Mouse (Mus musculus): ENCODE data around the gene Cldn4. TPM values are rescaled to one million over a fixed set of nuclear protein-coding genes. Genes with fewer than 3 reads are reported as not detected.

The Cldn4 gene
- 7.7 and 10.1 TPM in 2 replicates for polyA plus RNA-seq (2016; fragmentation: Nextera tagmentation; extraction: Ambion mirVana)

DNA sequence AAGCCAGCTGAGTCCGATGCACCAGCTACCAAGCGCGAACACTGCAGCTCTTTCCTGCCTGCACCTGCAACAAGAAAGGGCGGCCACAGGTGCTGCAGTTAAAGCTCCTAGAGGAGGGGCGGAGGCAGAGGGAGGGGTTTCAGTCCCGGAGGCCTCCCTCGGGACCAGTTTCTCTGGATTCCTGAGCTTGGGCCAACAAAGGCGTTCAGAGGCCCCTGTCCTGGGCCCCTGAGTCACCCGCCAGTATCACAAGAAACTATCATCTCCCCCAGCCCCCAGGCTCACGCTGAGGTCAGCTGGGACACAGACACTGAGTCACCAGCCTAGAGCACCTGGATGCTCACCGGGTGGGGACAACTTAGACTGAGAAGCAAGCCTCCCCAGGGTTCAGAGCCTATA is at the start of gene Cldn4:
Cldn4 (minus strand) TSS at position 78 of the 399 bp plus-strand sequence.
- Histone ChIP-seq H3K4me1 (replicated peaks) (peaks cover 31% of the 10 kb centered on the region), H3K4me2 (peak within 1 kb of the TSS; percentile 42), H3K36me3 (no peaks in the 10 kb centered on the region), H3K27me3 (peaks cover 60% of the 10 kb centered on the region), H3K9ac (replicated peaks) (peak within 1 kb of the TSS; percentile 31; the same call in 1 of the 2 replicates), H3K9me3 (no peaks in the 10 kb centered on the region), H3K4me3 (replicated peaks) (peak within 1 kb of the TSS; percentile 28), H3K27ac (no peak within 1 kb of the TSS)
- 8% methylated on average over 11 of the region's 11 CpGs for WGBS
- ATAC-seq (ENCODE audit: insufficient number of reproducible peaks, insufficient read depth, low FRiP score, low TSS enrichment, low read depth) = no peak

DNA sequence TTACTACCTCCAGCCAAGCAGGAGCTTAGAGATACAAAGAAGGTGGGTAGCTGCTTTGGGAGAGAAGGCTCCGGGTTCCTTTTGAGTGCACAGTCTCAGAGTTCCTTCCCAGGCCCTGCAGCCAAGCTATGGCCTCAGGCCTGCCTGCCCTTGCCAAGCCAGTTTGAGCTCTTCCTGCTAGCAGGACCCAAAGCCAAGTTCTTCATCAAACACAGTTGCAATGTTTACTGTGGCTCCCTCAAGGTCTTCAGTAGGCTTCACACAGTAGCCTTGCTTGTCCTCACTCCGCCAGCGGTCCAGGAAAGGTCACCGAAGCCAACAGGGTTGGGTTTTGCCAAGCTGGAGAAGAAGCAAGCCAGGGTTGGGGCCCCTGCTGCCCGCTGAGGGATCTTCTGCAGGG is 45.8 kb upstream of the Cldn4 start:
- Histone ChIP-seq H3K27ac (no peak overlapping the region), H3K4me2 (no peak overlapping the region), H3K27me3 (peaks cover 35% of the 10 kb centered on the region), H3K9me3 (no peaks in the 10 kb centered on the region), H3K4me3 (replicated peaks) (no peak overlapping the region), H3K36me3 (no peaks in the 10 kb centered on the region), H3K9ac (replicated peaks) (no peak overlapping the region), H3K4me1 (replicated peaks) (no peaks in the 10 kb centered on the region)
- 91% methylated on average over 5 of the region's 5 CpGs for WGBS
- ATAC-seq (ENCODE audit: insufficient number of reproducible peaks, insufficient read depth, low FRiP score, low TSS enrichment, low read depth) = no peak

DNA sequence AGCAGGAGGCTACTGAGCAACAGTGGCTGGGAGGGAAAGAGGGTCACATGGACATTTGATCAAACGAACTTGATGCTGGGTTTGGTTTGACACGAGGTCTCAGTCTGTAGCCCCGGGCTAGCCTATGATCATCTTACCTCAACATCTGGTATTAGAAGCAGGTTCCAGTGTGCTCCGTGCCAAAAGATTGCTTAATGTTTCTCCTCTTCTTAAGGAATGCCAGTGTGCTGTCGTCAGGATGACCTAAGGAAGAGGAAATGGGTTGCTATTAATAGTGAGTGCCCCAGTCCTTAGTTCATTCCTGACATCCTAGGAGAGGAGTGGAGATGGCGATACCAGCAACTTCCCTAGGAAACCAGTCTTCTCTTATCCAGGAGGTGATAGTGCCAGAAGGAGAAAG is 43.0 kb upstream of the Cldn4 start:
- Histone ChIP-seq H3K27ac (no peak overlapping the region), H3K4me2 (no peak overlapping the region), H3K36me3 (no peaks in the 10 kb centered on the region), H3K9ac (replicated peaks) (no peak overlapping the region), H3K9me3 (no peaks in the 10 kb centered on the region), H3K4me3 (replicated peaks) (no peak overlapping the region), H3K4me1 (replicated peaks) (peaks cover 18% of the 10 kb centered on the region), H3K27me3 (peaks cover 63% of the 10 kb centered on the region)
- 55% methylated on average over 6 of the region's 6 CpGs for WGBS
- no peak for ATAC-seq (ENCODE audit: insufficient number of reproducible peaks, insufficient read depth, low FRiP score, low TSS enrichment, low read depth)

DNA sequence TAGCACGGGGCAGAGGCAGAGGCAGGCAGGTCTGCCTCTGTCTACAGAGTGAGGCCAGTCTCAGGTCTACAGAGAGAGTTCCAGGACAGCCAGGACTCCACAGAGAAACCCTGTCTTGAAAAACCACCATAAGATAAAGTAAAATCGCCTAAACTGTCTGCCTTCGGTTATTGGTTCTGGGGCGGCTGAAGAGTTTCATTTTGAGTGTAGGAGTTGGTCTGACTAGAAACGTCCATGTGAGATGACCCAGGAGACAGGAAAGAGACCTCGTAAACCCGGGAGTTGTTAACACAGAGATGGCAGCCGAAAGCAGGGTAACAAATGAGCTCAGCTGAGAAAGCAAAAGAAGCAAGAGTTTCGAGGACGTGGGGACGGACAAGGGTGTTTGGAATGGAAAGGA is 42.4 kb upstream of the Cldn4 start:
- 55% methylated on average over 11 of the region's 11 CpGs for WGBS
- peaks cover 18% of the 10 kb centered on the region for H3K4me1 ChIP-seq (replicated peaks)
- H3K4me2 ChIP-seq = no peak overlapping the region
- H3K27me3 ChIP-seq = peaks cover 69% of the 10 kb centered on the region
- no peak overlapping the region for H3K27ac ChIP-seq
- no peaks in the 10 kb centered on the region for H3K36me3 ChIP-seq
- H3K4me3 ChIP-seq (replicated peaks) = no peak overlapping the region
- no peak overlapping the region for H3K9ac ChIP-seq (replicated peaks)
- H3K9me3 ChIP-seq = no peaks in the 10 kb centered on the region
- ATAC-seq (ENCODE audit: insufficient number of reproducible peaks, insufficient read depth, low FRiP score, low TSS enrichment, low read depth) = no peak

DNA sequence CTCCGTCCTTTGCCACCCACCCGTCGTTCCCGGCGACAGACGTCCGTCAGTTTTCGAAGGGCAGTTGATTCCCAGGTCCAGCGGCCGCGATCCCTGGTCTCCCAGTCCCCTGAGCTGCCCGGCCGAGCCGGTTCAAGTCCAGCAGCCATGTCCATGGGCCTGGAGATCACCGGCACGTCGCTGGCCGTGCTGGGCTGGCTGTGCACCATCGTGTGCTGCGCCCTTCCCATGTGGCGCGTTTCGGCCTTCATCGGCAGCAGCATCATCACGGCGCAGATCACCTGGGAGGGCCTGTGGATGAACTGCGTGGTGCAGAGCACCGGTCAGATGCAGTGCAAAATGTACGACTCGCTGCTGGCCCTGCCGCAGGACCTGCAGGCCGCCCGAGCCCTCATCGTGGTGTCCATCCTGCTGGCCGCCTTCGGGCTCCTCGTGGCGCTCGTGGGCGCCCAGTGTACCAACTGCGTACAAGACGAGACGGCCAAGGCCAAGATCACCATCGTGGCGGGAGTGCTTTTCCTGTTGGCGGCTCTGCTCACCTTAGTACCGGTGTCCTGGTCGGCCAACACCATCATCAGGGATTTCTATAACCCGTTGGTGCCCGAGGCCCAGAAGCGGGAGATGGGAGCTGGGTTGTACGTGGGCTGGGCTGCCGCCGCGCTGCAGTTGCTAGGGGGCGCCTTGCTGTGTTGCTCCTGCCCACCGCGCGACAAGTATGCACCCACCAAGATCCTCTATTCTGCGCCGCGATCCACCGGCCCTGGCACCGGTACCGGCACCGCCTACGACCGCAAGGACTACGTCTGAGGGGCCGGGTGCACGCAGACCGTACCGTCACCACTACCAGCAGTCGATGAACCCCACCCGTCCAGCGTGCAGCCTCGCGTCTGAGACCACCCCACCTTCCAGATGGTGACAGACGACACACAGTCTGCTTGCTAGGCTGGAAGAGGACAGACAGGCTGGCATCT is 39.8 kb upstream of the Cldn4 start:
- peaks cover 81% of the 10 kb centered on the region for H3K27me3 ChIP-seq
- WGBS = 4% methylated on average over 79 of the region's 79 CpGs

DNA sequence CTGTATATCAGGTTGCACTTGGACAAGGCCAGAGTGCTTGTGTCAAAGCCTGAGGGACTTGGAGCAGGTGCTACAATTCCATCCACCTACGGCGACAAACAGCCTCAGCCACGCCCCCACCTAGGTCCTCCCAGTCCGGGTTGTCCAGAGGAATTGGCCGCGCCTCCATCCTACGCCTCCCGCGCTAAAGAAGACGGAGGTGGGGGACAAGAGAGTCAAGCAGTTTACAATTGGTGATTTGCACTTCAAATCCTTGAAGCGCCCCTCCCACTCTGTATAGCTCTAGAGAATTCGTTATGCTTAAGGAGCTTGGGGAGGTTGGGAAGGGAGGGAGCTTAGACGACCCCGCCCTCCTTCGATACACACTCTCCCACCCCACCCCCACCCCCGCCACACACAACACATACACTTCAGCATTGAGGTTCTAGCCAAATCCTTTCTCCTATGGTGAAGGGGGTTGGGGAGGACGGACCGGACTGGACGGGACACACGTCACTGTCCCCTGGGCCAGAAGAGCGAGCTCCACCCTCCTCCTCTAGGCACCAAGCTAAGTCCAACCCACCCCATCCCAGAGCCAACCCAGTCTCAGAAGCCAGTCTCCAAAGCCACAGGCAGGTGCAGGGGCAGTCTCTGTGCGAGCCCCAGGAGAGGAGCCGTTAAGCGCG is 39.0 kb upstream of the Cldn4 start, which contains the start of gene Cldn3:
Cldn3 (plus strand) TSS at position 582 of the 665 bp plus-strand sequence.
- WGBS = 2% methylated on average over 25 of the region's 25 CpGs
- Histone ChIP-seq H3K4me3 (replicated peaks) (peak within 1 kb of the TSS; percentile 32), H3K36me3 (no peaks in the 10 kb centered on the region), H3K9me3 (no peaks in the 10 kb centered on the region), H3K27ac (no peak within 1 kb of the TSS), H3K9ac (replicated peaks) (0 out of 2 replicates have a peak within 1 kb of the TSS, but pooled peaks have one; percentile 23), H3K4me2 (peak within 1 kb of the TSS; percentile 48), H3K4me1 (replicated peaks) (peaks cover 18% of the 10 kb centered on the region), H3K27me3 (peaks cover 78% of the 10 kb centered on the region)
- peak; percentile 24; the same call in 1 of the 2 replicates for ATAC-seq (ENCODE audit: insufficient number of reproducible peaks, insufficient read depth, low FRiP score, low TSS enrichment, low read depth)

More for the DNA sequence above, 39.8 kb upstream of the Cldn4 start:
- peak overlapping the region; percentile 32 for H3K4me3 ChIP-seq (replicated peaks)
- peak overlapping the region; percentile 48 for H3K4me2 ChIP-seq
- H3K27ac ChIP-seq = no peak overlapping the region
- H3K9ac ChIP-seq (replicated peaks) = 0 out of 2 replicates have a peak overlapping the region, but pooled peaks have one; percentile 23
- ATAC-seq (ENCODE audit: insufficient number of reproducible peaks, insufficient read depth, low FRiP score, low TSS enrichment, low read depth) = no peak
- H3K4me1 ChIP-seq (replicated peaks) = peaks cover 18% of the 10 kb centered on the region
- no peaks in the 10 kb centered on the region for H3K36me3 ChIP-seq
- H3K9me3 ChIP-seq = no peaks in the 10 kb centered on the region

DNA sequence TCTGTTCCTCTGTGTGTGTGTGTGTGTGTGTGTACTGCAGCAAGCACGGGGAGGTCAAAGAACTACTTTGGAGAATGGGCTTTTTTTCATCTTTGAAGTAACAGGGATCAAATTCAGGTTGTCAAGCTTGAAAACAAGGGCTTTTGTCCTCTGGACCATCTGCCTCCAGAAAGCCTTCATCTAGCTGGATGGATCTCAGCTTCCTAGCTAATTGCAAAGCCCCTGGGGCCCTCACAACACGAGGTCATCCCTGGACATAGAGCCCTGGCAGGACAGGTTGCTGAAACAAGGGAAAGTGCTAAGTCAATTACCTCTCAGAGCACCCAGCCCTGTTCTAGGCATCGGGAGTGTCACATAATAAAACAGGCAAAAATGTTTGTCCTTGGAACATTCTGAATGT is 37.0 kb upstream of the Cldn4 start:
- no peak for ATAC-seq (ENCODE audit: insufficient number of reproducible peaks, insufficient read depth, low FRiP score, low TSS enrichment, low read depth)
- Histone ChIP-seq H3K27ac (no peak overlapping the region), H3K4me1 (replicated peaks) (peaks cover 18% of the 10 kb centered on the region), H3K27me3 (peaks cover 58% of the 10 kb centered on the region), H3K9ac (replicated peaks) (no peak overlapping the region), H3K4me2 (no peak overlapping the region), H3K4me3 (replicated peaks) (no peak overlapping the region), H3K9me3 (no peaks in the 10 kb centered on the region), H3K36me3 (no peaks in the 10 kb centered on the region)
- WGBS = 23% methylated on average over 3 of the region's 3 CpGs

DNA sequence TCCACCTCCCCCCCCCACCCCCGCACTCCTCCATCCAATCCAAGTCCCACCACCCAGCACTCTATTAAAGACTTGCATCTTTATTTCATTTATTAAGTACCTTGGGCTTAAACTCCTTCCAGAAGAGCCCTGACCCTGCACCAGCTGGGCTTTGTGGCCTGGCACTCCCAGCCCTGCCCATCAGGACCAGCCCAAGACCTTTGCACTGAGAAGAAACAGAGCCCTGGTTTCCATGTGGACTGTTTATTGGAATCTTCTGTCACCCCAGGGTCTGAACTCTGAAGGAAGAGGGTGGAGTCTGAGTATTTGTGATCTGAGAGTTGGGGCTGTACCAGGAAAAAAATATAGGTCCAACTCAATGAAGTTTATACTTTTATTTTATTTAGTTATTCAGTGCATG is 36.4 kb upstream of the Cldn4 start:
- no peaks in the 10 kb centered on the region for H3K36me3 ChIP-seq
- peaks cover 52% of the 10 kb centered on the region for H3K27me3 ChIP-seq
- no peak overlapping the region for H3K4me3 ChIP-seq (replicated peaks)
- no peaks in the 10 kb centered on the region for H3K9me3 ChIP-seq
- H3K4me2 ChIP-seq = no peak overlapping the region
- peaks cover 18% of the 10 kb centered on the region for H3K4me1 ChIP-seq (replicated peaks)
- ATAC-seq (ENCODE audit: insufficient number of reproducible peaks, insufficient read depth, low FRiP score, low TSS enrichment, low read depth) = no peak
- 82% methylated on average over 1 of the region's 1 CpGs for WGBS
- no peak overlapping the region for H3K27ac ChIP-seq
- H3K9ac ChIP-seq (replicated peaks) = no peak overlapping the region

DNA sequence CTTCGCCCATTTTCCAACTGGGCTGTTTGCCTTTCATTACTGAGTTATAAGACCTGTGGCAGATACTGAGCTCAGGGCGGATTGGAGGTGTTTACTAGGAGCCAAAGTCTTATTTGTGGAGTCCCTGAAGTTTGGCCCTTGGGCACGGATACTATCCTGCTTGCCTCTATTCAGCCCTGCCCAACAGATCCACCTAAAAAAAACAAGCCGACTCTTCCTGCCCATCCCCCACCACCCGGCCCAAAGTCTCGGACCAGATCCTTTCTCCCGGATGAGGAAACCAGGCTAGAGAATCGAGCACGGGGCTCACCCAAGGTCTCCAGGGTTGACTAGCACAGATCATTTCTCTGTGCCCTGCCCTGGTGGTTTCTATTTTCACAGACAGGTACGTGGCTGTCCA is 34.4 kb upstream of the Cldn4 start:
- no peak overlapping the region for H3K4me3 ChIP-seq (replicated peaks)
- no peak overlapping the region for H3K4me2 ChIP-seq
- peaks cover 9% of the 10 kb centered on the region for H3K4me1 ChIP-seq (replicated peaks)
- H3K27me3 ChIP-seq = peaks cover 32% of the 10 kb centered on the region
- no peaks in the 10 kb centered on the region for H3K9me3 ChIP-seq
- no peak overlapping the region for H3K9ac ChIP-seq (replicated peaks)
- H3K36me3 ChIP-seq = no peaks in the 10 kb centered on the region
- H3K27ac ChIP-seq = no peak overlapping the region
- no peak for ATAC-seq (ENCODE audit: insufficient number of reproducible peaks, insufficient read depth, low FRiP score, low TSS enrichment, low read depth)
- 63% methylated on average over 10 of the region's 10 CpGs for WGBS

DNA sequence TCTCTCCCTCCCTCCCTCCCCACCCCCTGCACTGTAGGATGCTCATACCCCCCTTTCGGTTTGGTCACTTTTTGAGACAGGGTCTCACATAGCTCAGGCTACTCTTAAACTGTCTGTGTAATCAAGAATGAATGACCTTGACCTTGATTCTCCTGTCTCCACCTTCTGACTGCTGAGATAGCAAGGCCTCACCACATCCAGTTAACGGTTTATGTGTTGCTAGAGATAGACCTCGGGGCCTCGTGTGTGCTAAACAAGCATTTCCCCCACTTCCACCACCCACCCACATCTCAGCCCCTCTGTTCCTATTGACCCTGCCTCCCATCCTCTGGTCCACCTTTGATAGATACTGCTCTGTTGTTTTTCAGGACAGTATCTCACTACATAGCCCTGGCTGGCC is 31.1 kb upstream of the Cldn4 start:
- H3K4me1 ChIP-seq (replicated peaks) = no peaks in the 10 kb centered on the region
- H3K9me3 ChIP-seq = no peaks in the 10 kb centered on the region
- H3K27me3 ChIP-seq = no peaks in the 10 kb centered on the region; the same call in none of the 2 replicates
- no peak overlapping the region for H3K4me3 ChIP-seq (replicated peaks)
- WGBS = 84% methylated on average over 4 of the region's 4 CpGs
- no peak for ATAC-seq (ENCODE audit: insufficient number of reproducible peaks, insufficient read depth, low FRiP score, low TSS enrichment, low read depth)
- H3K4me2 ChIP-seq = no peak overlapping the region
- H3K9ac ChIP-seq (replicated peaks) = no peak overlapping the region
- no peaks in the 10 kb centered on the region for H3K36me3 ChIP-seq
- no peak overlapping the region for H3K27ac ChIP-seq

DNA sequence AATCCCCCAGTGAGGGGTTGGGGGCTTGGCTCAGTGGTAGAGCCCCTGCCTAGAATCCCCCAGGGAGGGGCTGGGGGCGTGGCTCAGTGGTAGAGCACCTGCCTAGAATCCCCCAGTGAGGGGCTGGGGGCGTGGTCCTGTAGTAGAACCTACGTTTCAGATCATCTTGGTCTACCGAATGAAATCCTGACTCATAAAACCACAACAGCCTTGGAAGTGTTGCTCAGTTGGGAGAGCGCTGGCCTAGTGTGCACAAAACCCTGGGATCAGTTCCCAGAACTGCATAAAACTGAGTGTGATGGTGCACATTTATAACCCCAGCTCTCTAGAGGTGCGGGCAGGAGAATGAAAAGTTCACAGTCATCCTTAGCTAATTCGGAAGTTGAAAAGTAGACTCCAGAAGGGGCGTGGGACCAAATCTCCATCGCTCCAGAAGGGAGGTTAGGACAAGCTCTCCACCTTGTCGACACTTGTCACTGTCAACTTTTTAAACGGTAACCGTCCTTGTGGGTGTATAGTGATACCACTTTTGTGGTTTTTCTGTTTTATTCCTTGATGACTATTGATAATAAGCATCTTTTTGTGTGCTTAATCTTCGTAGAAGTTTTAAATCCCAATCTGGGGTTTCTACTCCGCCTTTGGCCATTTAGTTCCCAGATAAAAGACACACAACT is 30.0 kb upstream of the Cldn4 start:
- no peak overlapping the region for H3K4me2 ChIP-seq
- no peak overlapping the region for H3K27ac ChIP-seq
- WGBS = 83% methylated on average over 14 of the region's 14 CpGs
- ATAC-seq (ENCODE audit: insufficient number of reproducible peaks, insufficient read depth, low FRiP score, low TSS enrichment, low read depth) = no peak
- H3K4me1 ChIP-seq (replicated peaks) = no peaks in the 10 kb centered on the region
- H3K9me3 ChIP-seq = no peaks in the 10 kb centered on the region
- H3K27me3 ChIP-seq = no peaks in the 10 kb centered on the region; the same call in none of the 2 replicates
- no peaks in the 10 kb centered on the region for H3K36me3 ChIP-seq
- H3K9ac ChIP-seq (replicated peaks) = no peak overlapping the region
- no peak overlapping the region for H3K4me3 ChIP-seq (replicated peaks)

Data from limb, embryonic 12.5 days (tissue).